Mouse (Mus musculus) MN1 (cell line): ENCODE data around the gene Stat1.

ENCODE experiments used
- DNase-seq: peaks from one replicate; pipeline ENCODE4 v3.0.0-alpha.2; 2016; ENCODE audit warnings: low spot score

Stat1 gene

GRCm38 (mm10) chr1:52118860-52119591 lies at the start of gene Stat1:
TSS of gene Stat1 (plus strand) at chr1:52119440.
- peak; percentile 92 for DNase-seq

- no peak for DNase-seq
Observed at GRCm38 (mm10) chr1:52079724-52080367, 39.4 kb upstream of the Stat1 start.

GRCm38 (mm10) chr1:52080375-52080774 lies 38.9 kb upstream of the Stat1 start:
- DNase-seq = no peak

GRCm38 (mm10) chr1:52086236-52086635 lies 33.0 kb upstream of the Stat1 start:
- DNase-seq = no peak

GRCm38 (mm10) chr1:52087128-52087527 lies 32.1 kb upstream of the Stat1 start:
- no peak for DNase-seq

- no peak for DNase-seq
Observed at GRCm38 (mm10) chr1:52088634-52089033, 30.6 kb upstream of the Stat1 start.

GRCm38 (mm10) chr1:52098618-52099232 lies 20.5 kb upstream of the Stat1 start:
- peak; percentile 48 for DNase-seq

- DNase-seq = no peak
Observed at GRCm38 (mm10) chr1:52100496-52100895, 18.7 kb upstream of the Stat1 start.

GRCm38 (mm10) chr1:52102795-52103194 lies 16.4 kb upstream of the Stat1 start:
- DNase-seq = no peak

GRCm38 (mm10) chr1:52107206-52107605 lies 12.0 kb upstream of the Stat1 start:
- DNase-seq = no peak

GRCm38 (mm10) chr1:52111217-52111616 lies 8.0 kb upstream of the Stat1 start:
- DNase-seq = no peak

GRCm38 (mm10) chr1:52112301-52112700 lies 6.9 kb upstream of the Stat1 start:
- no peak for DNase-seq

- no peak for DNase-seq
Observed at GRCm38 (mm10) chr1:52113067-52113665, 6.1 kb upstream of the Stat1 start.

GRCm38 (mm10) chr1:52113666-52114069 lies 5.6 kb upstream of the Stat1 start:
- peak; percentile 97 for DNase-seq

- DNase-seq = no peak
Observed at GRCm38 (mm10) chr1:52116441-52116840, 2.8 kb upstream of the Stat1 start.

GRCm38 (mm10) chr1:52117777-52118176 lies 1.5 kb upstream of the Stat1 start:
- no peak for DNase-seq

- peak; percentile 21 for DNase-seq
Observed at GRCm38 (mm10) chr1:52119691-52120090, 451 bp downstream of the Stat1 start.

GRCm38 (mm10) chr1:52120191-52120590 lies 951 bp downstream of the Stat1 start:
- DNase-seq = no peak

- DNase-seq = no peak
Observed at GRCm38 (mm10) chr1:52121052-52121451, 1.8 kb downstream of the Stat1 start.

- DNase-seq = no peak
Observed at GRCm38 (mm10) chr1:52124818-52125217, 5.6 kb downstream of the Stat1 start.

GRCm38 (mm10) chr1:52127350-52127749 lies 8.1 kb downstream of the Stat1 start:
- no peak for DNase-seq

- DNase-seq = no peak
Observed at GRCm38 (mm10) chr1:52129794-52130193, 10.6 kb downstream of the Stat1 start.
